In genomic region chr7:68088825-68089224, GRCm38 (mm10) we compare ENCODE assay signal across 14 mouse cellular contexts.
DNase-seq lines count a peak whose midpoint lies in the region; ATAC-seq and TF ChIP-seq lines count a peak whose summit lies in the region.
"Had no signal": no experiment of that assay in that cellular context is flagged by ENCODE, and none has a peak within 500 bp of the region (broad histone marks: within the 10 kb centered on the region; RNA-seq: fewer than 3 reads in every experiment).

No protein-coding gene starts in this region.

- no peak overlapping the region for H3K4me3 ChIP-seq in left cerebral cortex, adult 2 months
- H3K4me3 ChIP-seq: embryonic facial prominence, embryonic 15.5 days; liver, embryonic 15.5 days; midbrain, embryonic 15.5 days had no signal

- intact Hi-C loops in left cerebral cortex, postnatal 4 days (cut with DNase I): no loop called here
- intact Hi-C loops in left cerebral cortex, adult 2 months (cut with DNase I): no loop called here

- TF ChIP-seq CTCF in left cerebral cortex, adult 2 months (IDR thresholded peaks at IDR 0.05): no peak

- DNase-seq in left cerebral cortex, adult 11 months (ENCODE audit: low spot score): peak; percentile 43
- DNase-seq in left cerebral cortex, postnatal 4 days: no peak
- DNase-seq in frontal cortex, postnatal 10 days (ENCODE audit: low spot score in 2 of 2): peak; percentile 23 to 47
- DNase-seq in left cerebral cortex, adult 2 months (ENCODE audit: extremely low spot score in 1 of 2, low spot score in 2 of 2): peak; percentile 24 to 28
- peak; percentile 29 for DNase-seq in right cerebral cortex, postnatal 4 days
- DNase-seq in adrenal gland, adult (ENCODE audit: inconsistent age in 2 of 2, low spot score in 1 of 2): no peak
- DNase-seq: cerebellum, adult 2 months; kidney, postnatal 10 days had no signal

- peak overlapping the region; percentile 49 for H3K27ac ChIP-seq in left cerebral cortex, adult 2 months
- H3K27ac ChIP-seq: embryonic facial prominence, embryonic 15.5 days; macrophage; midbrain, embryonic 15.5 days had no signal

- no peak for ATAC-seq in granulocyte monocyte progenitor cell, adult 5-6 weeks (replicated peaks; ENCODE audit: poor library complexity, severe bottlenecking)
- ATAC-seq: forebrain, embryonic 14.5 days; midbrain, embryonic 15.5 days had no signal

Comparison
In these comparisons a context has a peak if more than half of its experiments do, and no peak if none do; other contexts are left out.
1. DNase-seq: peak in left cerebral cortex, adult 11 months (single experiment), frontal cortex, postnatal 10 days (2 of 2), left cerebral cortex, adult 2 months (2 of 2) and right cerebral cortex, postnatal 4 days (single experiment); none in left cerebral cortex, postnatal 4 days (single experiment) and adrenal gland, adult (0 of 2).